Mouse (Mus musculus): ENCODE data around the gene Epb41l4b. TPM values are rescaled to one million over a fixed set of nuclear protein-coding genes. Genes with fewer than 3 reads are reported as not detected.
A peak's percentile ranks its signal among the peaks of the same experiment; 100 is the strongest.

The Epb41l4b gene
- total and polyA plus RNA-seq, 2 experiments from 2014 or later = 3.2 to 14.9 TPM

DNA sequence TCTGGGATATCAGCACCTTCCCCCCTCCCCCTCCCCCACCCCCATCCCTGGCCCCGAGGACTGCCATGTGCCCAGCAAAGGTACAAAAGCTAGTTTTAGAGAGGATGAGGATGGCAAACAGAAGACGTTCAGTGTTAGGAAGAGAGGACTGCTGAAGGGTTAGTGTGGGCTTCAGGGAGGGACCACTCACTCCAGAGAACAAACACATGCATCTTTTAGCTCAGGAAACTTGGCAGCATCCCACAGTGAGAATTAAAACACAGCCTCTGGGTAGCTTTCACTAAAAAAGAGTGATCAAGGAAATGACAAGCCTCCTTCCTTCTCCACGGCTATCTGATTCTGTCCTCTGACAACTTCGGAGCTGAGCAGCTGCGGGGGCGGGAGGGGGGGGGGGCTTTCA, 132.3 kb downstream of the Epb41l4b start:
- no peak for DNase-seq (ENCODE audit: low spot score)

DNA sequence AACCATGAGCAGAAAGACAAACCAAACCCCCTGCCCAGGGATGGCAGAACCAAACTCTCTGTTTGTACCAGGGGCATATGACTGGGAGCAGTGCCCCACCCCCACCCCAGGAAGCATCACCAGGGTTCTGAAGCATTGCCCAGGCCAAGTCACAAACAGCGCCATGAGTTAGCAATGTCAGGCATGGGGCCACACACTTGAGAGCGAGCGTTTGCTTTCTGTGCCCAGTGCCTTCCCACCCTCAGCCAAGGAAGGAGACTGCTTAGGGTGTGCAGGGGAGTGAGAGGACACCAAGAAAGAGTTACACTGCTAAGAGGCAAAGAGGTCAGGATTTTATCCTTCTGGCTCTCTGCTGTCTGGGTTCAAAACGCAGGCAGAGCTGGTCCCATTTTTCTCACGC, 132.8 kb downstream of the Epb41l4b start:
- no peak overlapping the region for H3K27ac ChIP-seq (ENCODE audit: low read depth, low read length)
- H3K9me3 ChIP-seq (ENCODE audit: low read length) = no peaks in the 10 kb centered on the region
- TF ChIP-seq CTCF (IDR thresholded peaks at IDR 0.05) = no peak
- H3K36me3 ChIP-seq (ENCODE audit: insufficient read depth, low read length) = peaks cover 4% of the 10 kb centered on the region
- H3K27me3 ChIP-seq (ENCODE audit: insufficient read depth, low read length) = no peaks in the 10 kb centered on the region
- no peaks in the 10 kb centered on the region; the same call in 1 of the 2 replicates for H3K4me1 ChIP-seq (ENCODE audit: insufficient read depth, low read length)
- H3K4me2 ChIP-seq (ENCODE audit: low read depth, low read length, poor library complexity, severe bottlenecking) = no peak overlapping the region
- 54% methylated on average over 5 of the region's 5 CpGs for WGBS
- H3K4me3 ChIP-seq (ENCODE audit: low read depth, low read length) = no peak overlapping the region
- DNase-seq (ENCODE audit: low spot score) (no peak), ATAC-seq (ENCODE audit: low FRiP score) (no peak)
- no peak overlapping the region for H3K9ac ChIP-seq (replicated peaks; ENCODE audit: low read length, poor library complexity, severe bottlenecking)

More for the DNA sequence above, 132.3 kb downstream of the Epb41l4b start:
- 11% methylated on average over 6 of the region's 6 CpGs for WGBS
- H3K9me3 ChIP-seq (ENCODE audit: low read length) = no peaks in the 10 kb centered on the region
- H3K9ac ChIP-seq (replicated peaks; ENCODE audit: low read length, poor library complexity, severe bottlenecking) = no peak overlapping the region
- H3K36me3 ChIP-seq (ENCODE audit: insufficient read depth, low read length) = peaks cover 4% of the 10 kb centered on the region; the same call in 1 of the 2 replicates
- H3K27me3 ChIP-seq (ENCODE audit: insufficient read depth, low read length) = no peaks in the 10 kb centered on the region
- ATAC-seq (ENCODE audit: low FRiP score) = no peak
- H3K27ac ChIP-seq (ENCODE audit: low read depth, low read length) = no peak overlapping the region
- TF ChIP-seq CTCF (IDR thresholded peaks at IDR 0.05) = no peak
- H3K4me2 ChIP-seq (ENCODE audit: low read depth, low read length, poor library complexity, severe bottlenecking) = no peak overlapping the region; the same call in 1 of the 2 replicates
- no peaks in the 10 kb centered on the region; the same call in 1 of the 2 replicates for H3K4me1 ChIP-seq (ENCODE audit: insufficient read depth, low read length)
- no peak overlapping the region for H3K4me3 ChIP-seq (ENCODE audit: low read depth, low read length)

DNA sequence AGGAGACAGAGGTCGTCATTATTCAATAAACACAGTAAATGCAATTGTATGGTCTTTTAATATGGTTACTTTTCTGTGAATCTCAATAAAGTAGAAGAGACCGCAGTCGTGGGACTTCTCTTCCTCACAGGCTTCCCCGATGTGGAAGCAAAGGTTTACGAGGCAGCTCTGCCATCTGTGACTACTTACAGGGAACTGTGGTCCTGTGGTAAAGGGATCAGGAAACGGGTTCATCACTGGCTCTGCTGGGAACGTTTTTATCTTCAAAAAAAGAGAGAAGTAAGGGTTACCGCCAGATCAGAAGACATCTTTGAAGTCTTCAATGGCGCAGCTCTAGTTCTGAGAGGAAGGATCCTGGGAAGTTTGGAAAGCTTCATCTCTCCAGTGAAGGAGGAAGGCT, 135.5 kb downstream of the Epb41l4b start:
- no peak overlapping the region for H3K27ac ChIP-seq (ENCODE audit: low read depth, low read length)
- no peaks in the 10 kb centered on the region for H3K9me3 ChIP-seq (ENCODE audit: low read length)
- no peak for TF ChIP-seq CTCF (IDR thresholded peaks at IDR 0.05)
- ATAC-seq (ENCODE audit: low FRiP score) (no peak), DNase-seq (ENCODE audit: low spot score) (no peak)
- no peaks in the 10 kb centered on the region for H3K27me3 ChIP-seq (ENCODE audit: insufficient read depth, low read length)
- no peak overlapping the region for H3K9ac ChIP-seq (replicated peaks; ENCODE audit: low read length, poor library complexity, severe bottlenecking)
- no peak overlapping the region for H3K4me2 ChIP-seq (ENCODE audit: low read depth, low read length, poor library complexity, severe bottlenecking)
- 82% methylated on average over 9 of the region's 9 CpGs for WGBS
- H3K4me1 ChIP-seq (ENCODE audit: insufficient read depth, low read length) = no peaks in the 10 kb centered on the region; the same call in 1 of the 2 replicates
- H3K36me3 ChIP-seq (ENCODE audit: insufficient read depth, low read length) = peaks cover 9% of the 10 kb centered on the region
- no peak overlapping the region for H3K4me3 ChIP-seq (ENCODE audit: low read depth, low read length)

DNA sequence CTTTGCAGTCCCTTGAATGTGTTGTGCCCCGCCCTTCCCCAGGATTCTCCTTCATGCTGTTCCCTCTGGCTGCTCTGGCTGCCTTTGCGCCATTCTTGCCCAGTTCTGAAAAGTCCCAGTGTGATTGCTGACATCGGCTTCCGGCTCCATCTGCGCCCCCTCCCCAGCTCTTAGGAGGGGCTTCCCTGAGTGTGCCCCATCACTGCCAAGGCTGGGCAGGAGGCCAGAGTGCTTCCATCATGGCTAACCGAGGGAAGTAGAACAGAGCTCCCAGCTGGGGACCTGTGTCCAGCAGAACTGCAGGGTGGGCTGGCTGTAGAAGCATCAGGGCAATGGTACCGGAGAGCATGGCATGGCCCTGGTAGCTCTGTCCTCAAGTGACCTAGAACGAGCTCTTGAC, 138.2 kb downstream of the Epb41l4b start:
- ATAC-seq (ENCODE audit: low FRiP score) (peak; percentile 74), DNase-seq (ENCODE audit: low spot score) (peak; percentile 90)
- H3K9me3 ChIP-seq (ENCODE audit: low read length) = no peaks in the 10 kb centered on the region
- WGBS = 70% methylated on average over 8 of the region's 8 CpGs
- no peak overlapping the region for H3K9ac ChIP-seq (replicated peaks; ENCODE audit: low read length, poor library complexity, severe bottlenecking)
- H3K27me3 ChIP-seq (ENCODE audit: insufficient read depth, low read length) = no peaks in the 10 kb centered on the region
- no peak for TF ChIP-seq CTCF (IDR thresholded peaks at IDR 0.05)
- H3K36me3 ChIP-seq (ENCODE audit: insufficient read depth, low read length) = peaks cover 9% of the 10 kb centered on the region
- H3K4me2 ChIP-seq (ENCODE audit: low read depth, low read length, poor library complexity, severe bottlenecking) = no peak overlapping the region
- no peak overlapping the region for H3K4me3 ChIP-seq (ENCODE audit: low read depth, low read length)
- no peaks in the 10 kb centered on the region for H3K4me1 ChIP-seq (ENCODE audit: insufficient read depth, low read length)
- H3K27ac ChIP-seq (ENCODE audit: low read depth, low read length) = no peak overlapping the region

DNA sequence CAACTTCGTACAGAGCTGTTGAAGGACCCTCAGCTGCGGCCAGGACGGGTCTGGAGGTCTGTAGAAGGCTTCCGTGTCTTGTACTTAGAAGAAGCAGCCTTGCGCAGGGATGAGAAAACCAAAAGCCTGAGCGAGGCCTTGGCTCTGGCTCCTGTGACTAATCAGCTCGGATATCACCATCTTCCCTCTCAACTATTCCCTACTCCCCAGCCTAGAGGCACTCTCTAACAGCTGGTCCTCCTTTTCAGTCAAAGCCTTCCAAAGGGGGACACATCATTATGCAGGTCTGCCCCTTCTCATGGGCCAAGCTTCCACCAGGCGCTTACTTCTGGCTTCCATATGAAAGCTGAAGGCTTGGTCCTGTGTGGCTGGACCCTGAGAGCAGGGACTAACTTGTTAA, 139.4 kb downstream of the Epb41l4b start:
- Histone ChIP-seq H3K27ac (ENCODE audit: low read depth, low read length) (no peak overlapping the region), H3K36me3 (ENCODE audit: insufficient read depth, low read length) (peaks cover 9% of the 10 kb centered on the region), H3K4me1 (ENCODE audit: insufficient read depth, low read length) (no peaks in the 10 kb centered on the region), H3K4me2 (ENCODE audit: low read depth, low read length, poor library complexity, severe bottlenecking) (no peak overlapping the region), H3K9me3 (ENCODE audit: low read length) (no peaks in the 10 kb centered on the region), H3K4me3 (ENCODE audit: low read depth, low read length) (no peak overlapping the region), H3K27me3 (ENCODE audit: insufficient read depth, low read length) (no peaks in the 10 kb centered on the region), H3K9ac (replicated peaks; ENCODE audit: low read length, poor library complexity, severe bottlenecking) (no peak overlapping the region)
- DNase-seq (ENCODE audit: low spot score) (no peak), ATAC-seq (ENCODE audit: low FRiP score) (no peak)
- TF ChIP-seq CTCF (IDR thresholded peaks at IDR 0.05) = no peak
- WGBS = 85% methylated on average over 8 of the region's 8 CpGs

DNA sequence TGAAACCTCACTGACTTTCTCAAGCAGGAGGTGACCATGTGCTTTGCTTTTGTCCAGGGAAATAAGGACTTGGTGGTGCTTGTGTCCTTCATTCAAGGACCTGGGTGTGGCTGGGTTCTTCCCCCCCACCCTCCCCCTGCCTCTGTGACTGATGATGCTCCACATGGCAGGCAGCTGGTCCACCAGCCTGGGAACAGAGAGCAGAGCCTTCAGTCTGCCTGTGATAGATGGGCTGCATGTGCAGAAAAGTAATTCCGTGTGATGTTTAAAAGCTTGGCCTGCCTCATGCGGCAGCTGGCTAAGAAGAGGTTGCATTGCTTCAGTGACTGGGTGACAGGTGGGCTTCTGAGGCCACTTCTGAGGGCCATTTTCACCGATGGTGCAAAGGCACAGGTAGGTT, 140.5 kb downstream of the Epb41l4b start:
- no peak overlapping the region for H3K27ac ChIP-seq (ENCODE audit: low read depth, low read length)
- no peaks in the 10 kb centered on the region for H3K4me1 ChIP-seq (ENCODE audit: insufficient read depth, low read length)
- H3K9me3 ChIP-seq (ENCODE audit: low read length) = no peaks in the 10 kb centered on the region
- H3K27me3 ChIP-seq (ENCODE audit: insufficient read depth, low read length) = no peaks in the 10 kb centered on the region
- DNase-seq (ENCODE audit: low spot score) = peak; percentile 17
- 72% methylated on average over 3 of the region's 3 CpGs for whole genome bisulfite sequencing
- no peak for TF ChIP-seq CTCF (IDR thresholded peaks at IDR 0.05)
- no peak overlapping the region for H3K4me2 ChIP-seq (ENCODE audit: low read depth, low read length, poor library complexity, severe bottlenecking)
- no peak overlapping the region for H3K9ac ChIP-seq (replicated peaks; ENCODE audit: low read length, poor library complexity, severe bottlenecking)
- ATAC-seq (ENCODE audit: low FRiP score) = no peak
- H3K4me3 ChIP-seq (ENCODE audit: low read depth, low read length) = no peak overlapping the region
- H3K36me3 ChIP-seq (ENCODE audit: insufficient read depth, low read length) = peaks cover 5% of the 10 kb centered on the region
